Mouse (Mus musculus) small intestine, adult 2 months (tissue): ENCODE measurements around the gene Plekho1.

Experiments used
- CTCF ChIP-seq: fragments of 200-500 bp; IDR thresholded peaks from 2 replicates; pipeline ENCODE4 v1.5.1; 2012; ENCODE audit warnings: low read depth, mild to moderate bottlenecking, control low read depth, inconsistent platforms, low read length, moderate library complexity, mixed read lengths; ENCODE audit not compliant: insufficient replicate concordance, insufficient read length; ENCODE audit errors: extremely low read depth
- POLR2A ChIP-seq: fragments of 200-500 bp; IDR thresholded peaks from 2 replicates; pipeline ENCODE4 v1.6.1; 2012; ENCODE audit warnings: low read depth, mild to moderate bottlenecking, control low read depth, inconsistent platforms, low read length, moderate library complexity

DNA sequence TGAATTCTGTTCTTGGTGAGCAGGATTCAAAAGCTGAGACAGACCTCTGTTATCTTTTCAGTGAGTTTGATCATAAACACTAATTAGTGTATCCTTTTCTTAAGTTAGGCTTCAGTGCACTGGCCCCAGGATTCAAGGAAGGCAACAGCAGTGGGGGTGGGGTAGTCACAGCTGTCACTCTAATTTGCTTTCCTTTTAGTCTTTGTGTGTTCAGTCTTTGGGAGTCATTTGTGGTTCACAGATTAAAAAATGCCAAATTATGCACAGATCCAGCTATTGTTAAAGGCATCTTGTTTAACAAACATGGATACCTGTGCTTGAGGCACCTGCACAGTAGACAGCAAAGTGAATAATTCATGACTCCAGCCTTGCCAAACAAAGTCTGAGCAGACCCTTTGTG, 42.8 kb downstream of the Plekho1 start:
- TF ChIP-seq CTCF (no peak), POLR2A (no peak)
